Mouse (Mus musculus) lung, adult 2 months (tissue): ENCODE measurements around the gene Dcaf17.

Source experiments
- CTCF ChIP-seq: fragments of 200-500 bp; IDR thresholded peaks from 2 replicates; pipeline ENCODE4 v1.5.1; 2011; ENCODE audit warnings: mild to moderate bottlenecking, low read length, control low read depth; ENCODE audit not compliant: insufficient read depth
- POLR2A ChIP-seq: fragments of 200-500 bp; IDR thresholded peaks from 2 replicates; pipeline ENCODE4 v1.6.1; 2011; ENCODE audit warnings: low read depth, mild to moderate bottlenecking, control low read depth, low read length, borderline replicate concordance; ENCODE audit errors: extremely low read depth

DNA sequence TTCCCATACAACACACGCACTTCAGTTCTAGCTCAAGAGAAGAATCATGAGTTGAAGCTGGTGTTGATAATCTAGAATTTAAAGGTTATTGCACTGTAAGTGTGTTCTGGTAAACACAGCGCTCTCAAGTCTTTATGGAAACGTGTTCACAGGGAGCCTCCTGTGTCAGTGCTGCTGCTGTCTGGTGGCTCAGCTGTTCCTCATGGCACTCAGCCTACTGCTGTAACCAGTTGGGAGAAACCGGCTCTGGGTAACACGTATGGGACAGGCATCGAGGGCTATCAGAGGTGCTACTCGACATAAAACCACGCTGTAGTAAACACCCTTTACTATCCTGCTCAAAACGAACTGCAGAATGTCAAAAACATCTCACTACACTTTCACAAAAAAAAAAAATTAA lies 35.9 kb upstream of the Dcaf17 start:
- TF ChIP-seq POLR2A = no peak
- TF ChIP-seq CTCF = no peak
